Mouse (Mus musculus) embryonic facial prominence, embryonic 11.5 days (tissue): ENCODE measurements around the gene Serpine3. TPM values are rescaled to one million over a fixed set of nuclear protein-coding genes. Genes with fewer than 3 reads are reported as not detected.

Experiments used
- ATAC-seq: fragments of 200-750 bp; cut with Nextera tagmentation; replicated peaks from 2 replicates; pipeline ENCODE4 v1.8.0; 2017; ENCODE audit warnings: low read depth; ENCODE audit not compliant: insufficient number of reproducible peaks, low FRiP score, low TSS enrichment
- DNase-seq: peaks from one replicate; pipeline ENCODE4 v3.0.0-alpha.2; 2015; ENCODE audit warnings: low spot score
- H3K27ac ChIP-seq: fragments of 300-500 bp; sonication (generic); replicated peaks from 2 replicates; pipeline ENCODE4 v1.5.1; 2014; ENCODE audit warnings: mild to moderate bottlenecking, low read depth, low read length, control low read depth
- H3K27me3 ChIP-seq: fragments of 300-500 bp; sonication (generic); 2 replicates; pipeline ENCODE4 v1.6.1; 2014; ENCODE audit warnings: mild to moderate bottlenecking, low read length, moderate library complexity, mixed read lengths; ENCODE audit not compliant: control insufficient read depth, insufficient read depth
- H3K36me3 ChIP-seq: fragments of 300-500 bp; sonication (generic); replicated peaks from 2 replicates; pipeline ENCODE4 v1.6.1; 2014; ENCODE audit warnings: low read depth, mild to moderate bottlenecking, low read length, moderate library complexity, mixed read lengths; ENCODE audit not compliant: control insufficient read depth, insufficient read depth
- H3K4me1 ChIP-seq: fragments of 300-500 bp; sonication (generic); 2 replicates; pipeline ENCODE4 v1.6.1; 2014; ENCODE audit warnings: low read length, mixed read lengths; ENCODE audit not compliant: control insufficient read depth, insufficient read depth
- H3K4me2 ChIP-seq: fragments of 300-500 bp; sonication (generic); 2 replicates; pipeline ENCODE4 v1.6.1; 2014; ENCODE audit warnings: low read depth, mild to moderate bottlenecking, control low read depth, low read length, moderate library complexity
- H3K4me3 ChIP-seq: fragments of 300-500 bp; sonication (generic); 2 replicates; pipeline ENCODE4 v1.5.1; 2014; ENCODE audit warnings: low read depth, low read length, control low read depth
- H3K9ac ChIP-seq: fragments of 300-500 bp; sonication (generic); replicated peaks from 2 replicates; pipeline ENCODE4 v1.6.1; 2014; ENCODE audit warnings: mild to moderate bottlenecking, control low read depth, low read length
- H3K9me3 ChIP-seq: fragments of 300-500 bp; sonication (generic); replicated peaks from 2 replicates; pipeline ENCODE4 v1.6.1; 2016; ENCODE audit warnings: mild to moderate bottlenecking, low read length, inconsistent platforms, mixed read lengths; ENCODE audit not compliant: control insufficient read depth
- WGBS: fragments of 180-500 bp; shearing (Covaris S2); extraction: QIAGEN DNeasy Blood & Tissue Kit; methylation state at CpG from one replicate; pipeline ENCODE4 v1.1.7; 2014; 5-methylcytosine and 5-hydroxymethylcytosine counted together
- polyA plus RNA-seq: library from polyadenylated mRNA; unstranded; fragments of >200 nt; fragmentation: Nextera tagmentation; extraction: Ambion mirVana; gene quantifications from 2 replicates; pipeline ENCODE4 v1.2.1, GENCODE M21; 2014

Gene Serpine3
- polyA plus RNA-seq, 1 experiment from 2014 or later, result not detected

GRCm38 (mm10) chr14:62673646-62674045, 10.2 kb downstream of the Serpine3 start:
- WGBS, result 84% methylated on average over 3 of the region's 3 CpGs

GRCm38 (mm10) chr14:62718161-62718560, 54.7 kb downstream of the Serpine3 start:
- 89% methylated on average over 2 of the region's 2 CpGs for WGBS
- no peaks in the 10 kb centered on the region for H3K9me3 ChIP-seq
- no peaks in the 10 kb centered on the region for H3K4me1 ChIP-seq
- peaks cover 2% of the 10 kb centered on the region; the same call in 1 of the 2 replicates for H3K36me3 ChIP-seq
- H3K27me3 ChIP-seq, result no peaks in the 10 kb centered on the region
- no peak overlapping the region for H3K4me2 ChIP-seq
- H3K27ac ChIP-seq, result no peak overlapping the region
- no peak overlapping the region for H3K9ac ChIP-seq
- ATAC-seq (no peak), DNase-seq (no peak)
- no peak overlapping the region for H3K4me3 ChIP-seq

More at GRCm38 (mm10) chr14:62673646-62674045, 10.2 kb downstream of the Serpine3 start:
- Histone ChIP-seq H3K9me3 (no peaks in the 10 kb centered on the region), H3K4me2 (no peak overlapping the region), H3K4me1 (no peaks in the 10 kb centered on the region), H3K27me3 (no peaks in the 10 kb centered on the region), H3K27ac (no peak overlapping the region), H3K9ac (no peak overlapping the region), H3K36me3 (no peaks in the 10 kb centered on the region), H3K4me3 (no peak overlapping the region)
- DNase-seq (no peak), ATAC-seq (no peak)

- Histone ChIP-seq H3K27me3 (no peaks in the 10 kb centered on the region), H3K4me3 (no peak overlapping the region), H3K4me2 (no peak overlapping the region), H3K9ac (no peak overlapping the region), H3K27ac (no peak overlapping the region), H3K4me1 (no peaks in the 10 kb centered on the region), H3K9me3 (no peaks in the 10 kb centered on the region), H3K36me3 (no peaks in the 10 kb centered on the region)
- WGBS, result 97% methylated on average over 1 of the region's 1 CpGs
- DNase-seq, result no peak
- no peak for ATAC-seq
Measured at GRCm38 (mm10) chr14:62721625-62722024, 58.2 kb downstream of the Serpine3 start.

- H3K36me3 ChIP-seq, result no peaks in the 10 kb centered on the region
- H3K9ac ChIP-seq, result no peak overlapping the region
- no peak for ATAC-seq
- no peaks in the 10 kb centered on the region for H3K4me1 ChIP-seq
- no peak overlapping the region for H3K4me2 ChIP-seq
- H3K27ac ChIP-seq, result no peak overlapping the region
- H3K4me3 ChIP-seq, result no peak overlapping the region
- H3K27me3 ChIP-seq, result no peaks in the 10 kb centered on the region
- H3K9me3 ChIP-seq, result no peaks in the 10 kb centered on the region
- no peak for DNase-seq
Measured at GRCm38 (mm10) chr14:62724560-62724959, 61.1 kb downstream of the Serpine3 start.

GRCm38 (mm10) chr14:62731902-62732301, 68.4 kb downstream of the Serpine3 start:
- Histone ChIP-seq H3K4me3 (no peak overlapping the region), H3K4me2 (no peak overlapping the region), H3K4me1 (no peaks in the 10 kb centered on the region), H3K9me3 (no peaks in the 10 kb centered on the region), H3K9ac (no peak overlapping the region), H3K27ac (no peak overlapping the region), H3K36me3 (no peaks in the 10 kb centered on the region; the same call in 1 of the 2 replicates), H3K27me3 (no peaks in the 10 kb centered on the region)
- WGBS, result 80% methylated on average over 1 of the region's 1 CpGs
- ATAC-seq (no peak), DNase-seq (no peak)

GRCm38 (mm10) chr14:62733666-62734065, 70.2 kb downstream of the Serpine3 start:
- Histone ChIP-seq H3K36me3 (no peaks in the 10 kb centered on the region; the same call in 1 of the 2 replicates), H3K27ac (no peak overlapping the region)
- 85% methylated on average over 2 of the region's 2 CpGs for WGBS

GRCm38 (mm10) chr14:62735646-62736045, 72.2 kb downstream of the Serpine3 start:
- Histone ChIP-seq H3K4me2 (no peak overlapping the region), H3K9me3 (no peaks in the 10 kb centered on the region), H3K4me3 (no peak overlapping the region), H3K27ac (no peak overlapping the region), H3K4me1 (no peaks in the 10 kb centered on the region), H3K27me3 (no peaks in the 10 kb centered on the region), H3K9ac (no peak overlapping the region), H3K36me3 (no peaks in the 10 kb centered on the region; the same call in 1 of the 2 replicates)
- DNase-seq (no peak), ATAC-seq (no peak)
- WGBS, result 94% methylated on average over 1 of the region's 1 CpGs

More at GRCm38 (mm10) chr14:62733666-62734065, 70.2 kb downstream of the Serpine3 start:
- no peaks in the 10 kb centered on the region for H3K9me3 ChIP-seq
- no peak overlapping the region for H3K4me3 ChIP-seq
- H3K27me3 ChIP-seq, result no peaks in the 10 kb centered on the region
- H3K9ac ChIP-seq, result no peak overlapping the region
- H3K4me1 ChIP-seq, result no peaks in the 10 kb centered on the region
- no peak overlapping the region for H3K4me2 ChIP-seq
- ATAC-seq (no peak), DNase-seq (no peak)
